Mouse (Mus musculus): ENCODE measurements around the gene Surf6. TPM values are rescaled to one million over a fixed set of nuclear protein-coding genes. Genes with fewer than 3 reads are reported as not detected.
"Not testable (repeated sequence)": the region's sequence is repeated elsewhere in the genome, so short reads cannot be mapped to it uniquely, and the experiment has no call there.

Gene Surf6
- total RNA-seq, 2 experiments from 2014 or later: 14.7 to 15.7 TPM

DNA sequence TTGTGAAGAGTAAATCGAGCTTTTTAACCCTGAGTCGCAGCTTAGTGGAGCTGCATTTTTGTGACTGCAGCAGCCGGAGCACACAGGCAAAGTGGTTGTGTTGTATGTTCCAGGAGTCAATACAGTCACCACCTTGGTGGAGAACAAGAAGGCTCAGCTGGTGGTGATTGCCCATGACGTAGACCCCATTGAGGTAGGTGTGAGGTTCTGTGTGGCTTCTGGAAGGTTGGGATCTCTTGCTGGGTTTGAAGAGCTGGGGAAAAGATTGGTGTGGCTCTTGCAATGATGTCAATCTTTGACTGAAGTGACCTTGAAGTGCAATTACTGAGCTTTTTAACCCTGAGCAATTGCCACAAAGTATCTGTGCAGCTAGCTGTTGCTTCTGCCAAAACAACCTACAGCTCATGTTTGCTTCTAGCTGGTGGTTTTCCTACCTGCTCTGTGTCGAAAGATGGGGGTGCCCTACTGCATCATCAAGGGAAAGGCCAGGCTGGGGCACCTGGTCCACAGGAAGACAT is 9.6 kb upstream of the Surf6 start:
- no peak for DNase-seq

DNA sequence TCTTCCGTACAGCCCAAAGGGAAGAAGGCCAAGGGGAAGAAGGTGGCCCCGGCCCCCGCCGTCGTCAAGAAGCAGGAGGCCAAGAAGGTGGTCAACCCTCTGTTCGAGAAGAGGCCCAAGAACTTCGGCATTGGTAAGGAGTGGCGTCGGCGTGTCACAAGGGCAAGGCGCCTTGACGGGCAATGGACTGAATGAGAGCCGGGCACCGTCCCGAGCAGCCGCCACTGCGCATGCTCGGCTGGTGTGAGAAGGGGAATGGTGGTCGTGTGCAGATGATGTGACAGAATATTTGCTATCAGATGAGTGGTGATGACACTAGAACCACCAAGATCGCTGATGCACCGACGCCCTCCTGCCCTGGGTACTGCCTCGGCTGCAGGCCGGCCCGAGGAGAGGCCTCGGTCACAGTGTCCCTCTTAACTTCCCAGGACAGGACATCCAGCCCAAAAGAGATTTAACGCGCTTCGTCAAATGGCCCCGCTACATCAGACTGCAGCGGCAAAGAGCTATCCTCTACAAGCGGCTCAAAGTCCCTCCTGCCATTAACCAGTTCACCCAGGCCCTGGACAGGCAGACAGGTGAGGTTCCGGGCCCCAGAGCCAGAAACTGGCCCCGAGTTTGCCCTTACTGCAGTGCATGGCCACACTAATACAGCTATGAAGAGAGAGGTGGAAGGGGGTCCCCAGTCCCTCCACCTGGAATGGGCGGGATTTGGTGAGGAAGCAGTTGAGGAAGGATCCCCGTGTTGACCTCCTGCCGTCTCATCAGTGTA is 8.5 kb upstream of the Surf6 start:
- peak; percentile 74 for DNase-seq

- peak; percentile 100 for DNase-seq
These were observed 7.7 kb upstream of the Surf6 start, which contains the start of the genes Med22 and Rpl7a for GRCm38 (mm10) chr2:26910124-26910993. Gene Med22, minus strand, starts transcription at chr2:26910677. Gene Rpl7a, plus strand, starts transcription at chr2:26910764.

DNA sequence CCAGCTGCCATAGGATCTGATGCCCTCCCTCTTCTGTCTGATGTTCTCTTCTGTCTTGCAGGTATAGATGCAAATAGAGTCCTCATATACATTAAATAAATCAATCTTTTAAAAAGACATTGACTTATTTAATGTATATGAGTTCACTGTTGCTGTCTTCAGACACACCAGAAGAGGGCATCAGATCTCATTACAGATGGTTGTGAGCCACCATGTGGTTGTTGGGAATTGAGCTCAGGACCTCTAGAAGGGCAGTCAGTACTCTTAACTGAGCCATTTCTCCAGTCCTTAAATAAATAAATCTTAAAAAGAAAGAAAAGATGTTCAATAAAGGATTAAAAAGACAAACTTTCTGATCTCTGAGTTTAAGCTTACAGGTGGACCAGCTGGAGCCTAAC is 6.7 kb upstream of the Surf6 start:
- no peak for DNase-seq

DNA sequence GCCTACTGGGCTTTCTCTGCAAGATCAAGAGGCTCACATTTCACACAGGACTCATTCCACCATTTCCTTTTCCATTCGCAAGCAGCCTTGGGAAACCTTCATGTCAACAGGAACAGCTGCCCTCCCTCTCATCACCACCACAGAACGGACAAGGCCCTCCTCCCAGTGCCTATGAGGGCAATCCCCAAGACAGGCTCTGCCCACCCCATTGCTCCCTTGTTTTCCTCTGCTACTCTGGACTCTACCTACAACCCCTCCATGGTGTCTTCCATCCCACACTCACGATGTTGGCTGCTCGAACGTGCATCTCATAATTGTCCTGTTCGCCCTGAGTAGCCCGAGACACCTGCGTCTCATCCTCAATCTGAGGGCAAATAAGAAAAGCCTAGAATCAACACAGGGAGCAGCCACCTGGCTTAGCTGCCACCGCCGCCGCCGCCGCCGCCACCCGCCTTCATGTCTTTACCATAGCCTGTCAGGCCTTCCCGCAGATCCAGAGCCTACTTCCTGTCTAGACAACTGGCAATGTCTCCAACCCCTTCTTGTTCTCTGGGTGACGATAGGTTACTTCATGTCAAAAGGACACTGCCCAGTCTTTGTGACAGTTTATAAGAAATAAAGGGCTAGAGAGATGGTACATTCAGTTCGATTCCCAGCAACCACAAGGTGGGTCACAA is 6.2 kb upstream of the Surf6 start:
- no peak for DNase-seq

GRCm38 (mm10) chr2:26907109-26907508 is 4.4 kb upstream of the Surf6 start:
- DNase-seq: peak; percentile 67

- DNase-seq: no peak
These were observed 3.8 kb upstream of the Surf6 start for GRCm38 (mm10) chr2:26906431-26906830.

GRCm38 (mm10) chr2:26905936-26906335 is 3.3 kb upstream of the Surf6 start:
- DNase-seq: no peak

DNA sequence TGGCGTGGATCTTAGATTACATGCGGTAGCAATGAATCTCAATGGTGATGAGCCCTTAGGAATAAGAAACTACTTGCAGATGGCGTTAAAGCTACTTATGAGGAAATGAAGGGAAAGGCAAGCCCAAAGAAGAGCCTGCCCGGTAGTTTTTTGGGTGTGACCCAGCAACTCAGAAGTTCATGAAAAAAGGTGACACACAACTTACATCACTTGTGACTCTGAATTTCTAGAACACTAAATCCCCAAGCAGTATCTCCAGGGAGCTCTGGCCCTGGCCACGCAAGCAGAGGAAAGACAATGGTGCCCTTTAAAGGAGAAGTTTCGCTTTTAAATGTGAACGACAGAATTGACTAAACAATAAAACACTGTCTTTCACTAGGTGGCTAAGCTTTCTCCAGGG is 632 bp upstream of the Surf6 start:
- DNase-seq: no peak

DNA sequence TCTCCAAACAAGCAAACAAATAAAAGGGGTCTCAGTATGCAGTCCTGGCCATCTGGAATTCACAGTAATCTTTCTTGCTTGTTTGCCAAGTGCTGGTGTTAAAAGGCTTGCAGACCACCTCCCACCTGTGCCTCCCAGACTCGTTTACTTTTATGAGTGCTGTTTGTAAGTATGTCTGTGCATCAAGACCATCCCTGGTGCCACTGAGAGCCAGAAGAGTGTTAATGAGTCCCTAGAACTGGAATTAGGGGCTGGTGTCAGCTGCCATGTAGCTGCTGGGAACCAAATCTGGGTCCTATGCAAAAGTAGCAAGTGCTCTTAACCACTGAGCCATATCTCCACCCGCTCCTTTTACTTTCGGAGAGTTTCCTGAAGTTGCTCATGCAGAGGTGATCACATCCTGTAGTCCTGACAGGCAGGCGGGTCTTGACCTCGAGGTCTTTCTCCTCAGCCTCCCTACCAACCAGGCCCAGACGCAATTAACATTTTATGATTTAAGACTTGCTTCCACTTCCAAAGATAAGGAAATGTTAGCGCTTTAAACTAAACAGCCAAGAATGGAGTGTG is 762 bp downstream of the Surf6 start:
- DNase-seq: no peak

DNA sequence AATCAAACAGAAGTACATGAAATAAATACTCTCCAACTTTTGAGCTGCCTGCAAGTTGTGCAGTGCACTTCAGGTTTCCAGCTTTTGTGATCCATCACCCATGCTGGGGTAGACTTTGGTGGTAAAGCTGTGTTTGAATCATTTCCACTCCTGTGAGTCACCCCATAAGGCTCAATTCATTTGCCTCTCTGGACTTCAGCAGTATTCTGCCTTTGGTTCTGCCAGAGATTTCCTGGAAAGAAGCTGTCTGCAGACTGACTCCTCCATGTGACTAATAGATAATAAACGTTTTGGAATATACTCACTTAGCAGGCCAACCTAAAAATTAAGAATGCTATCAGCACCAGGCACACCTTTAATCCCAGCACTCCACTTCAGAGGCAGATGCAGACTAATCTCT is 1.9 kb downstream of the Surf6 start:
- DNase-seq: no peak

- DNase-seq: no peak
These were observed 6.8 kb downstream of the Surf6 start for GRCm38 (mm10) chr2:26895898-26896297.

DNA sequence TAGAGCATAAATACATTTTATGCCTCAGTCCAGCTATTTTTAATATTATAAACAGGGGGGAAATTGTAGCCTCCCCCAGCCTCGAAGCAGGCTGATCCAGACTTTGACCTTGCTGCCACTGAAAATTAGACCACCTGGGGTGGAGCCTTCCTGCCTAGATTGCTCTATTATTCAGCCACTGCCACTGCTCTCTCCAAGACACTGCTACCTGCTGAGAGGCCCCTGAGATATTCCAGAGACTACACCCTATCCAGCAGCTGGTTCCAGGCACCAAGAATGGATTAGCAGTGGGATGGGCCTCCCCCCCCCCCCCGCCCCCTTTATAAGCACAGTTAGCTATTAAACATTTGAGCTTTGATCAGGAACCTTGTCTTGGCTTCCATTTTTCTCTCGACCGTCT is 16.5 kb downstream of the Surf6 start:
- not testable (repeated sequence) for DNase-seq

GRCm38 (mm10) chr2:26885541-26885940 is 17.1 kb downstream of the Surf6 start:
- DNase-seq: not testable (repeated sequence)

GRCm38 (mm10) chr2:26878571-26878970 is 24.1 kb downstream of the Surf6 start:
- DNase-seq: no peak

DNA sequence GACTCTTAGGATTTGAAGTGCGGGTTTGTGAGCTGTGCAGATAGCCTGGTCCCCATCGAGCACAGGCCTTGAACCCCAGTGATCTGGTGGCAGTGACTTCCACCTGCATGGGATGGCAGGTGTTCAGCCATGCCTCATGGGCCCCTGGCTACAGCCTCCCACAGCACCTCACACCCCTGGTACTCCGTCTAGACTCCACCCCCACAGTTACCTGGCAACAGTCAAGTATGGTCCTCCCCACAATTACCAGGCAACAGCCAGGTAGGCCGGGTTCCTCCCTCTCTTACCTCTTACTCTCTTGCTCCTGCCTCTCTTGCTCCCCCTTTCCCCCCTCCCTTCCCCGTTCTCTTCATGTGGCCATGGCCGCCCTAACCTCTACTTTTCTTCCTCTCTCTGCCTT is 32.0 kb downstream of the Surf6 start:
- no peak for DNase-seq

DNA sequence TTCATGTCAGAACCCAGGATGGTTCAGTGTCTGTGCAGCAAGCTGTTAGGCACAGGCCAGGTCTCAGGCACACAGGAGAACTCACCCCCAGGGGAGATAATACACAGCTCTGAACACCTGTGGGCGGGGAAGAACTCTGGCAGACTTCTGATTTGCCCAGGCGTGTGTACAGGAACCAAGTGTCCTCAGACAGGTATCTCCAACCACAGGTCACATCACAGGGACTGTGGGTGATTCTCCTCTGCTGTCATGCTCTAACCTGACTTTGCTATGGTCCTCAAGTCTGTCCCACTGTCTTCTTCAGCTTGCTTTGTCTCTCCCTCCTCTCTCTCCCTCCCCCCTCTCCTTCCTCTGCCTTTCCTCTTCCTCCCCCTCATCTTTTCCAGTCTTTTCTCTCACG is 37.8 kb downstream of the Surf6 start, which contains the start of gene Abo:
Abo (minus strand) TSS at position 101 of the 400 bp plus-strand sequence.
- no peak for DNase-seq

GRCm38 (mm10) chr2:26862856-26863255 is 39.8 kb downstream of the Surf6 start:
- DNase-seq: no peak

GRCm38 (mm10) chr2:26847706-26848105 is 55.0 kb downstream of the Surf6 start:
- peak; percentile 47 for DNase-seq

Measured in heart, postnatal 4 days (tissue).